Mouse (Mus musculus) duodenum, adult 2 months (tissue): ENCODE measurements around the gene Abhd16b. TPM values are rescaled to one million over a fixed set of nuclear protein-coding genes. Genes with fewer than 3 reads are reported as not detected.

Experiments
- polyA plus RNA-seq: library from polyadenylated mRNA; depleted of rRNA; stranded (reverse); fragments of >200 nt; gene quantifications from 2 replicates; pipeline ENCODE4 v1.2.3, GENCODE M21; 2012; ENCODE audit warnings: low replicate concordance; rRNA removed

Gene Abhd16b
- 0.06 TPM in 1 of 2 replicates, not detected in the other for polyA plus RNA-seq

GRCm38 (mm10) chr2:181493156-181493927, at the start of gene Abhd16b:
Gene Abhd16b, plus strand, starts transcription at chr2:181493206.

GRCm38 (mm10) chr2:181459153-181459672, 33.8 kb upstream of the Abhd16b start, which contains the start of gene Zbtb46:
Gene Zbtb46, minus strand, starts transcription at chr2:181459426.

GRCm38 (mm10) chr2:181496831-181497547, 4.0 kb downstream of the Abhd16b start, which contains the start of gene Tpd52l2:
Gene Tpd52l2, plus strand, starts transcription at chr2:181497142.

GRCm38 (mm10) chr2:181520118-181520935, 27.3 kb downstream of the Abhd16b start, which contains the start of gene Dnajc5:
Gene Dnajc5, plus strand, starts transcription at chr2:181520485.

Other genes with a start within 250 kb of the Abhd16b start
- gene Gmeb2, start 205.2 kb upstream of the Abhd16b start, polyA plus RNA-seq = 16.9 and 31.9 TPM in 2 replicates
- gene Stmn3, start 178.7 kb upstream of the Abhd16b start, polyA plus RNA-seq = 2.8 and 2.9 TPM in 2 replicates
- gene Rtel1, start 173.5 kb upstream of the Abhd16b start, polyA plus RNA-seq = 14.4 and 16.6 TPM in 2 replicates
- gene Zgpat, start 128.3 kb upstream of the Abhd16b start, polyA plus RNA-seq = 12.9 and 14.2 TPM in 2 replicates
- 14.4 and 16.3 TPM in 2 replicates for gene Arfrp1, start 127.8 kb upstream of the Abhd16b start, polyA plus RNA-seq
- 79.8 and 83.0 TPM in 2 replicates for gene Lime1, start 113.1 kb upstream of the Abhd16b start, polyA plus RNA-seq
- gene Zbtb46, start 33.8 kb upstream of the Abhd16b start, polyA plus RNA-seq = 0.85 and 0.96 TPM in 2 replicates
- gene Tpd52l2, start 3.9 kb downstream of the Abhd16b start, polyA plus RNA-seq = 12.0 and 12.4 TPM in 2 replicates
- 20.8 and 23.1 TPM in 2 replicates for gene Dnajc5, start 27.3 kb downstream of the Abhd16b start, polyA plus RNA-seq
- 92.3 and 132 TPM in 2 replicates for gene Uckl1, start 91.7 kb downstream of the Abhd16b start, polyA plus RNA-seq
- 4.1 and 4.5 TPM in 2 replicates for gene Prpf6, start 98.7 kb downstream of the Abhd16b start, polyA plus RNA-seq
- 7.8 and 14.6 TPM in 2 replicates for gene Zfp512b, start 99.6 kb downstream of the Abhd16b start, polyA plus RNA-seq
- gene Samd10, start 106.0 kb downstream of the Abhd16b start, polyA plus RNA-seq = 21.4 and 27.7 TPM in 2 replicates
- gene Gm29797, start 163.8 kb downstream of the Abhd16b start, polyA plus RNA-seq = 0.63 TPM in 1 of 2 replicates, not detected in the other
- 37.5 and 89.5 TPM in 2 replicates for gene Sox18, start 178.4 kb downstream of the Abhd16b start, polyA plus RNA-seq
- 3.5 and 3.7 TPM in 2 replicates for gene Tcea2, start 187.1 kb downstream of the Abhd16b start, polyA plus RNA-seq
- 17.5 and 20.7 TPM in 2 replicates for gene Rgs19, start 200.8 kb downstream of the Abhd16b start, polyA plus RNA-seq
- gene Lkaaear1, start 205.2 kb downstream of the Abhd16b start, polyA plus RNA-seq = not detected in 2 replicates
- gene Oprl1, start 221.8 kb downstream of the Abhd16b start, polyA plus RNA-seq = 0.13 TPM in 1 of 2 replicates, not detected in the other